Mouse (Mus musculus) thymus, adult 2 months (tissue): Measurements from ENCODE around the gene Tmem218. TPM values are rescaled to one million over a fixed set of nuclear protein-coding genes. Genes with fewer than 3 reads are reported as not detected.

Source experiments
- DNase-seq: peaks from one replicate; pipeline ENCODE4 v3.0.0; 2021
- H3K27ac ChIP-seq: fragments of 200-500 bp; 2 replicates; pipeline ENCODE4 v1.5.1; 2012; ENCODE audit warnings: low read length, control low read depth; ENCODE audit not compliant: control insufficient read depth, insufficient read depth
- H3K27me3 ChIP-seq: fragments of 200-500 bp; 2 replicates; pipeline ENCODE4 v1.6.1; 2012; ENCODE audit warnings: mild to moderate bottlenecking, low read length, moderate library complexity, mixed read lengths; ENCODE audit not compliant: control insufficient read depth, insufficient read depth
- H3K36me3 ChIP-seq: fragments of 200-500 bp; 2 replicates; pipeline ENCODE4 v1.6.1; 2012; ENCODE audit warnings: mild to moderate bottlenecking, low read length, moderate library complexity; ENCODE audit not compliant: control insufficient read depth, insufficient read depth
- H3K4me1 ChIP-seq: fragments of 200-500 bp; replicated peaks from 2 replicates; pipeline ENCODE4 v1.6.1; 2012; ENCODE audit warnings: low read length; ENCODE audit not compliant: control insufficient read depth, insufficient read depth
- H3K4me3 ChIP-seq: fragments of 200-500 bp; 2 replicates; pipeline ENCODE4 v1.5.1; 2012; ENCODE audit warnings: mild to moderate bottlenecking, low read length, control low read depth, moderate library complexity; ENCODE audit not compliant: control insufficient read depth, insufficient read depth
- CTCF ChIP-seq: fragments of 200-500 bp; IDR thresholded peaks from 2 replicates; pipeline ENCODE4 v1.5.1; 2012; ENCODE audit warnings: mild to moderate bottlenecking, control low read depth, low read length, moderate library complexity, borderline replicate concordance; ENCODE audit not compliant: control insufficient read depth, poor library complexity, insufficient read depth; ENCODE audit errors: extremely low read depth
- POLR2A ChIP-seq: fragments of 200-500 bp; IDR thresholded peaks from 2 replicates; pipeline ENCODE4 v1.6.1; 2012; ENCODE audit warnings: mild to moderate bottlenecking, low read length, control low read depth, moderate library complexity; ENCODE audit not compliant: control insufficient read depth, poor library complexity, insufficient read depth; ENCODE audit errors: extremely low read depth
- WGBS: fragments of 180-500 bp; shearing (Covaris S2); methylation state at CpG from one replicate; pipeline ENCODE4 v1.1.7; 2018; 5-methylcytosine and 5-hydroxymethylcytosine counted together
- polyA plus RNA-seq: library from polyadenylated mRNA; depleted of rRNA; stranded (reverse); fragments of >200 nt; gene quantifications from 2 replicates; pipeline ENCODE4 v1.2.3, GENCODE M21; 2012

Tmem218 gene
- polyA plus RNA-seq, 1 experiment: 2.9 TPM

- no peaks in the 10 kb centered on the region for H3K27me3 ChIP-seq
- TF ChIP-seq CTCF: no peak
- TF ChIP-seq POLR2A: no peak
- H3K4me3 ChIP-seq: no peak overlapping the region
- H3K4me1 ChIP-seq: peaks cover 21% of the 10 kb centered on the region
- WGBS: 85% methylated on average over 8 of the region's 8 CpGs
- DNase-seq: no peak
- H3K27ac ChIP-seq: 0 out of 2 replicates have a peak overlapping the region, but pooled peaks have one; percentile 46
- H3K36me3 ChIP-seq: no peaks in the 10 kb centered on the region
These were observed 30.5 kb upstream of the Tmem218 start for GRCm38 (mm10) chr9:37177551-37177950.

GRCm38 (mm10) chr9:37178911-37179310 lies 29.1 kb upstream of the Tmem218 start:
- no peaks in the 10 kb centered on the region for H3K27me3 ChIP-seq
- no peak overlapping the region for H3K4me3 ChIP-seq
- TF ChIP-seq CTCF (no peak), POLR2A (no peak)
- H3K36me3 ChIP-seq: no peaks in the 10 kb centered on the region
- no peak for DNase-seq
- WGBS: 16% methylated on average over 4 of the region's 4 CpGs
- peak overlapping the region; percentile 75 for H3K27ac ChIP-seq
- H3K4me1 ChIP-seq: peaks cover 26% of the 10 kb centered on the region

- Histone ChIP-seq H3K36me3 (no peaks in the 10 kb centered on the region), H3K27me3 (no peaks in the 10 kb centered on the region), H3K27ac (peak overlapping the region; percentile 75; the same call in 1 of the 2 replicates), H3K4me1 (peaks cover 26% of the 10 kb centered on the region), H3K4me3 (no peak overlapping the region)
- no peak for DNase-seq
- TF ChIP-seq CTCF: no peak
- TF ChIP-seq POLR2A: no peak
- 93% methylated on average over 4 of the region's 4 CpGs for WGBS
These were observed 28.4 kb upstream of the Tmem218 start for GRCm38 (mm10) chr9:37179596-37179995.

- 87% methylated on average over 5 of the region's 5 CpGs for WGBS
These were observed 26.4 kb upstream of the Tmem218 start for GRCm38 (mm10) chr9:37181596-37181995.

GRCm38 (mm10) chr9:37183176-37183575 lies 24.8 kb upstream of the Tmem218 start:
- Histone ChIP-seq H3K27ac (no peak overlapping the region), H3K4me1 (peaks cover 23% of the 10 kb centered on the region), H3K4me3 (no peak overlapping the region), H3K27me3 (no peaks in the 10 kb centered on the region), H3K36me3 (no peaks in the 10 kb centered on the region)
- 72% methylated on average over 2 of the region's 2 CpGs for WGBS
- TF ChIP-seq POLR2A (no peak), CTCF (no peak)
- DNase-seq: no peak

More at GRCm38 (mm10) chr9:37181596-37181995, 26.4 kb upstream of the Tmem218 start:
- DNase-seq: no peak
- peaks cover 26% of the 10 kb centered on the region for H3K4me1 ChIP-seq
- H3K27ac ChIP-seq: no peak overlapping the region
- no peak for TF ChIP-seq CTCF
- TF ChIP-seq POLR2A: no peak
- H3K36me3 ChIP-seq: no peaks in the 10 kb centered on the region
- H3K27me3 ChIP-seq: no peaks in the 10 kb centered on the region
- no peak overlapping the region for H3K4me3 ChIP-seq

GRCm38 (mm10) chr9:37187407-37187806 lies 20.6 kb upstream of the Tmem218 start:
- no peak overlapping the region for H3K4me3 ChIP-seq
- peaks cover 5% of the 10 kb centered on the region; the same call in 1 of the 2 replicates for H3K4me1 ChIP-seq
- no peaks in the 10 kb centered on the region for H3K27me3 ChIP-seq
- no peaks in the 10 kb centered on the region for H3K36me3 ChIP-seq
- no peak for TF ChIP-seq POLR2A
- TF ChIP-seq CTCF: no peak
- 87% methylated on average over 5 of the region's 5 CpGs for WGBS
- H3K27ac ChIP-seq: no peak overlapping the region
- DNase-seq: no peak

GRCm38 (mm10) chr9:37188024-37188423 lies 20.0 kb upstream of the Tmem218 start:
- 95% methylated on average over 3 of the region's 3 CpGs for WGBS
- DNase-seq: no peak

More at GRCm38 (mm10) chr9:37188024-37188423, 20.0 kb upstream of the Tmem218 start:
- Histone ChIP-seq H3K27ac (no peak overlapping the region), H3K4me1 (peaks cover 3% of the 10 kb centered on the region; the same call in 1 of the 2 replicates), H3K27me3 (no peaks in the 10 kb centered on the region), H3K4me3 (no peak overlapping the region), H3K36me3 (no peaks in the 10 kb centered on the region)
- TF ChIP-seq CTCF (no peak), POLR2A (no peak)
